Mouse (Mus musculus) forebrain, embryonic 12.5 days (tissue): ENCODE measurements around the gene B3galt4. TPM values are rescaled to one million over a fixed set of nuclear protein-coding genes. Genes with fewer than 3 reads are reported as not detected.
"Not testable (repeated sequence)": the region's sequence is repeated elsewhere in the genome, so short reads cannot be mapped to it uniquely, and the experiment has no call there.

ENCODE experiments used
- ATAC-seq: fragments of 200-750 bp; cut with Nextera tagmentation; 2 replicates; pipeline ENCODE4 v1.8.0; 2017; ENCODE audit warnings: moderate TSS enrichment; ENCODE audit not compliant: low FRiP score
- H3K27ac ChIP-seq: fragments of 300-500 bp; sonication (generic); 2 replicates; pipeline ENCODE4 v1.5.1; 2016; ENCODE audit warnings: mild to moderate bottlenecking
- H3K27me3 ChIP-seq: fragments of 300-500 bp; sonication (generic); 2 replicates; pipeline ENCODE4 v1.6.1; 2016; ENCODE audit warnings: mild to moderate bottlenecking
- H3K36me3 ChIP-seq: fragments of 300-500 bp; sonication (generic); replicated peaks from 2 replicates; pipeline ENCODE4 v1.6.1; 2016; ENCODE audit warnings: mild to moderate bottlenecking
- H3K4me1 ChIP-seq: fragments of 300-500 bp; sonication (generic); 2 replicates; pipeline ENCODE4 v1.6.1; 2016
- H3K4me2 ChIP-seq: fragments of 300-500 bp; sonication (generic); 2 replicates; pipeline ENCODE4 v1.6.1; 2016; ENCODE audit warnings: mild to moderate bottlenecking, moderate library complexity
- H3K4me3 ChIP-seq: fragments of 300-500 bp; sonication (generic); replicated peaks from 2 replicates; pipeline ENCODE4 v1.5.1; 2016; ENCODE audit warnings: mild to moderate bottlenecking
- H3K9ac ChIP-seq: fragments of 300-500 bp; sonication (generic); 2 replicates; pipeline ENCODE4 v1.6.1; 2016; ENCODE audit warnings: mild to moderate bottlenecking
- H3K9me3 ChIP-seq: fragments of 300-500 bp; sonication (generic); 2 replicates; pipeline ENCODE4 v1.6.1; 2016
- WGBS: fragments of 180-500 bp; shearing (Covaris S2); methylation state at CpG from one replicate; pipeline ENCODE4 v1.1.7; 2016; 5-methylcytosine and 5-hydroxymethylcytosine counted together
- polyA plus RNA-seq: library from polyadenylated mRNA; unstranded; fragments of >200 nt; fragmentation: Nextera tagmentation; extraction: Ambion mirVana; gene quantifications from 2 replicates; pipeline ENCODE4 v1.2.1, GENCODE M21; 2016

Gene B3galt4
- polyA plus RNA-seq, 1 experiment from 2014 or later = 7.1 TPM

DNA sequence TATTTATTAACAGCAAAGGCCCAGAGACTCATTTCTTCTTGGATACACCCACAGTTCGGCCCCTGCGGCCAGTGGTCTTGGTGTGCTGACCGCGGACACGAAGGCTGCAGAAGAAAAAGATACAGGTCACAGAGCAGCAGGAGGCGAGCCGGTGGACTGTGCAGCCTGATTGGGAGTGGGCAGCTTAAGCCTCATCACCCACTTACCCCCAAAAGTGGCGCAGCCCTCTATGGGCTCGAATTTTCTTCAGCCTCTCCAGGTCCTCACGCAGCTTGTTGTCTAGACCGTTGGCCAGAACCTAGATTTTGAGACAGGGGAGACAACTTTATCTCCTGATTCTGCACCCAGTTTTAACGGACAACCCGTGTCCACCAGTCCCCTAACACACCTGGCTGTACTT is 727 bp upstream of the B3galt4 start:
- peaks cover 66% of the 10 kb centered on the region for H3K4me1 ChIP-seq
- H3K27me3 ChIP-seq, ATAC-seq, H3K9me3 ChIP-seq: not testable (repeated sequence)
- H3K4me3 ChIP-seq = peak overlapping the region; percentile 48; the same call in 1 of the 2 replicates
- peaks cover 58% of the 10 kb centered on the region for H3K36me3 ChIP-seq
- WGBS = 77% methylated on average over 13 of the region's 13 CpGs
- peak overlapping the region; percentile 77 for H3K4me2 ChIP-seq
- H3K9ac ChIP-seq = peak overlapping the region; percentile 68
- H3K27ac ChIP-seq = peak overlapping the region; percentile 87; the same call in 1 of the 2 replicates

- Histone ChIP-seq H3K4me2 (peak overlapping the region; percentile 77), H3K9me3 (no peaks in the 10 kb centered on the region), H3K9ac (peak overlapping the region; percentile 68), H3K4me3 (peak overlapping the region; percentile 48), H3K27ac (peak overlapping the region; percentile 8; the same call in 1 of the 2 replicates), H3K4me1 (peaks cover 60% of the 10 kb centered on the region), H3K36me3 (peaks cover 68% of the 10 kb centered on the region), H3K27me3 (no peaks in the 10 kb centered on the region)
- 76% methylated on average over 10 of the region's 10 CpGs for WGBS
- no peak for ATAC-seq
Measured at GRCm38 (mm10) chr17:33950131-33950625, 1.1 kb downstream of the B3galt4 start.

GRCm38 (mm10) chr17:33948905-33949537 is 2.3 kb downstream of the B3galt4 start:
- WGBS = 90% methylated on average over 19 of the region's 19 CpGs
- peaks cover 77% of the 10 kb centered on the region for H3K36me3 ChIP-seq
- H3K4me2 ChIP-seq = no peak overlapping the region
- H3K9me3 ChIP-seq = no peaks in the 10 kb centered on the region
- no peak for ATAC-seq
- H3K4me1 ChIP-seq = peaks cover 51% of the 10 kb centered on the region
- no peaks in the 10 kb centered on the region for H3K27me3 ChIP-seq
- no peak overlapping the region for H3K9ac ChIP-seq
- no peak overlapping the region for H3K27ac ChIP-seq
- no peak overlapping the region for H3K4me3 ChIP-seq

GRCm38 (mm10) chr17:33948090-33948904 is 3.0 kb downstream of the B3galt4 start:
- no peak overlapping the region for H3K4me3 ChIP-seq
- peaks cover 77% of the 10 kb centered on the region for H3K36me3 ChIP-seq

DNA sequence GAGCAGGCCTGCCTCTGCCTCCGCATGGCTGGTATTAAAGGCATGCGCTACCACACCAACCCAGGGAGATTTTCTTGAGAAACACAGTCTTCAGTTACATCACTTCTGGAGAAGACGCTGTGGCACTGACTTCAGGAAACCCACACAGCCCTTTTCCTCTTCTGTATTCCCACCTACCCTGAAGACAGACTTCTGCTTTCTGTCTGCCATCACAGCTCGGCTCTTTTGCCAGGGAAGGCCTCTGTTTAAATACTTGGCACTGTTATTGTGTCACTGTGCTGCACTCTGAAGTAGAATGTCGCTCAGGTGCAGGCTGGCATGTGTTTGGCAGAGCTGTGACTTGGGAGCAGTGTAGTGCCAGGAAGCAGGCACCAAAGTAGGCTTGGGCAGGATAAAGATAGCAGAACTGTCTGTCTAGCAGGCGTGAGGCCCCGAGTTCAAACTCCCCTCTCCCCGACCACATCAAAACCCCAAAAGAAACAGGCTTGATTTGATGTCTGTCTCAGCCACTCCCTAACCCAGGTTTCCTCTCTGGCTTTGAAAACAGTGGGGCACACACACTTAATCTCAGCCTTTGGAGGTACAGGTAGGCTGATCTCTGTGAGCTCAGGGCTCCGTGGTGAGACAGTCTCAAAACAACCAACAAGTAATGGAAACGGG is 3.7 kb downstream of the B3galt4 start:
- no peak overlapping the region for H3K4me2 ChIP-seq
- ATAC-seq = no peak
- H3K4me1 ChIP-seq = peaks cover 37% of the 10 kb centered on the region
- H3K36me3 ChIP-seq = peaks cover 74% of the 10 kb centered on the region
- H3K27ac ChIP-seq = no peak overlapping the region
- no peak overlapping the region for H3K9ac ChIP-seq
- H3K9me3 ChIP-seq = no peaks in the 10 kb centered on the region
- H3K4me3 ChIP-seq = no peak overlapping the region
- 92% methylated on average over 10 of the region's 10 CpGs for WGBS
- H3K27me3 ChIP-seq = no peaks in the 10 kb centered on the region

More at GRCm38 (mm10) chr17:33948090-33948904, 3.0 kb downstream of the B3galt4 start:
- no peak for ATAC-seq
- 91% methylated on average over 22 of the region's 22 CpGs for WGBS
- Histone ChIP-seq H3K4me2 (no peak overlapping the region), H3K4me1 (peaks cover 44% of the 10 kb centered on the region), H3K27me3 (no peaks in the 10 kb centered on the region), H3K27ac (no peak overlapping the region), H3K9me3 (no peaks in the 10 kb centered on the region), H3K9ac (no peak overlapping the region)

GRCm38 (mm10) chr17:33943454-33943853 is 7.8 kb downstream of the B3galt4 start:
- Histone ChIP-seq H3K4me1 (peaks cover 23% of the 10 kb centered on the region), H3K27me3 (no peaks in the 10 kb centered on the region), H3K36me3 (peaks cover 51% of the 10 kb centered on the region), H3K4me2 (no peak overlapping the region), H3K27ac (no peak overlapping the region), H3K4me3 (no peak overlapping the region), H3K9ac (no peak overlapping the region), H3K9me3 (no peaks in the 10 kb centered on the region)
- no peak for ATAC-seq
- 90% methylated on average over 15 of the region's 15 CpGs for WGBS

- H3K9ac ChIP-seq = peak overlapping the region; percentile 81
- H3K4me3 ChIP-seq = peak overlapping the region; percentile 87
- H3K4me2 ChIP-seq = peak overlapping the region; percentile 99
- no peak for ATAC-seq
- H3K27me3 ChIP-seq = no peaks in the 10 kb centered on the region
- H3K4me1 ChIP-seq = peaks cover 23% of the 10 kb centered on the region
- no peak overlapping the region for H3K27ac ChIP-seq
- 67% methylated on average over 19 of the region's 19 CpGs for WGBS
- no peaks in the 10 kb centered on the region for H3K9me3 ChIP-seq
- H3K36me3 ChIP-seq = peaks cover 51% of the 10 kb centered on the region
Measured at GRCm38 (mm10) chr17:33941381-33941780, 9.9 kb downstream of the B3galt4 start.

DNA sequence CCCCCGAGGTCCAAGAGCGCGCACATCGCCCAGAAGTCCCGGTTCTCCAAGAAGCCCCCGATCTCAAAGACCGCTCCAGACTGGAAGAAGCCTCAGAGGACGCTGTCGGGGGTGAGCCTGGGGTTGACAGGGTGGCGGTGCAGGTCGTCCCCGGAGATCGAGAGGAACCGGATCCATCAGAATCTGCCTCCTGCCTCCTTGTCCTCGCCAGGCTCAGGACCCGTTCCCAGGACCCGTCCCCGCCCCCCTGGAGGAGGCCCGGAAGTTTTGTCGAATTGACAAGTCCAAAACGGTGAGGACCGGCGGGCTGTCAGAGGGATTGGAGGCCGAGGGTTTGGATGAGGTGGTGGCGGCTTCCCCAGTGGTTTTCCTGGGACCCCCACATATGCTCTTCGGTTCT is 10.3 kb downstream of the B3galt4 start:
- Histone ChIP-seq H3K4me2 (peak overlapping the region; percentile 99), H3K9ac (peak overlapping the region; percentile 81), H3K4me3 (peak overlapping the region; percentile 87), H3K27ac (no peak overlapping the region), H3K27me3 (no peaks in the 10 kb centered on the region), H3K36me3 (peaks cover 54% of the 10 kb centered on the region), H3K9me3 (no peaks in the 10 kb centered on the region), H3K4me1 (peaks cover 23% of the 10 kb centered on the region)
- peak; percentile 22; the same call in 1 of the 2 replicates for ATAC-seq
- WGBS = 3% methylated on average over 26 of the region's 26 CpGs

GRCm38 (mm10) chr17:33940206-33940805 is 11.0 kb downstream of the B3galt4 start, which contains the start of the genes Pfdn6 and Wdr46:
TSS of gene Pfdn6 (minus strand) at chr17:33940343.
TSS of gene Wdr46 (plus strand) at chr17:33940660.
- peak within 1 kb of the TSS; percentile 81 for H3K9ac ChIP-seq
- H3K27ac ChIP-seq = 0 out of 2 replicates have a peak within 1 kb of the TSS, but pooled peaks have one; percentile 50
- no peaks in the 10 kb centered on the region for H3K27me3 ChIP-seq
- under 1% methylated on average over 36 of the region's 36 CpGs for WGBS
- H3K36me3 ChIP-seq = peaks cover 57% of the 10 kb centered on the region
- no peaks in the 10 kb centered on the region for H3K9me3 ChIP-seq
- peak within 1 kb of the TSS; percentile 87 for H3K4me3 ChIP-seq
- H3K4me2 ChIP-seq = peak within 1 kb of the TSS; percentile 99
- H3K4me1 ChIP-seq = peaks cover 23% of the 10 kb centered on the region
- peak; percentile 88 for ATAC-seq

DNA sequence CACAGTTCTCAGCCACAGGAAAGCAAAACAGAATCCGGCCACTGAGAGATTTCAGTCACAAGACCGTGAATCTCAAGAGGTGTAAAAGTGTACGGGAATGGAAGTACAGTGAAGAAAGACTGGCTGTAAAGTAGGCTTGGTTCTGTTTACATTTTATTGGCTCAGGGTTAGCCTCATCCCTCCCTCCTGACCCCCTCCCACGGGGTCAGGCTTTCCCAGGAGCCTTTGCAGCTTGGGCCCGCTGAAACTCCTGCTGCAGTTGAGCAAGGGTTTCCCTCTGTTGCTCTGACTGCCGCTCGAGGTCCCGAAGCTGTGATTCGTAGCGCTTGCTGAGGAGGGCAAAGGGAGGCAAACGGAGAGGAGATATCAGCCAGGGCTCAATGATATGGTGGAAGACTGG is 12.5 kb downstream of the B3galt4 start:
- H3K9me3 ChIP-seq = no peaks in the 10 kb centered on the region
- no peak overlapping the region for H3K27ac ChIP-seq
- H3K4me3 ChIP-seq = peak overlapping the region; percentile 87
- no peaks in the 10 kb centered on the region for H3K27me3 ChIP-seq
- H3K9ac ChIP-seq = no peak overlapping the region
- H3K36me3 ChIP-seq = peaks cover 58% of the 10 kb centered on the region
- peaks cover 23% of the 10 kb centered on the region for H3K4me1 ChIP-seq
- H3K4me2 ChIP-seq = peak overlapping the region; percentile 99
- ATAC-seq = no peak
- 83% methylated on average over 11 of the region's 11 CpGs for WGBS

DNA sequence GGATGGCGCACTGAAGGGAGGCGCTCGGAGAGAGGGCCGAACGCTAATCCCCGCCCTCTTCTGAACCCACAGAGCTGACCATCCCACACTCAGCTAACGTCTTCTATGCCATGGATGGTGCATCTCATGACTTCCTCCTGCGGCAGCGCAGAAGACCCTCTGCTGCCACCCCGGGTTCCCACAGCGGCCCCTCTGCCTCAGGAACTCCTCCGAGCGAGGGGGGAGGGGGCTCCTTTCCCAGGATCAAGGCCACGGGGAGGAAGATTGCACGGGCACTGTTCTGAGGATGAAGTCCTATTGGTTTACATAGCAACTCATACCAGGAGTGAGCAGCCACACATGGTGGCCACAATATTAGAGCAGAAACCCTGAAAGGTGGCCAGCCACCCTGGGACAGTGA is 14.3 kb downstream of the B3galt4 start:
- no peak overlapping the region for H3K27ac ChIP-seq
- H3K4me3 ChIP-seq = no peak overlapping the region
- no peaks in the 10 kb centered on the region for H3K9me3 ChIP-seq
- WGBS = 87% methylated on average over 15 of the region's 15 CpGs
- no peak for ATAC-seq
- H3K4me1 ChIP-seq = peaks cover 22% of the 10 kb centered on the region
- no peak overlapping the region for H3K9ac ChIP-seq
- H3K36me3 ChIP-seq = peaks cover 64% of the 10 kb centered on the region
- H3K4me2 ChIP-seq = no peak overlapping the region
- H3K27me3 ChIP-seq = no peaks in the 10 kb centered on the region
